Mouse (Mus musculus) brain, embryonic 18.5 days (tissue): ENCODE measurements around the gene Larp7.

Experiments used
- DNase-seq: peaks from one replicate; pipeline ENCODE4 v3.0.0-alpha.2; 2012; ENCODE audit warnings: low read depth, low spot score

Gene Larp7

DNA sequence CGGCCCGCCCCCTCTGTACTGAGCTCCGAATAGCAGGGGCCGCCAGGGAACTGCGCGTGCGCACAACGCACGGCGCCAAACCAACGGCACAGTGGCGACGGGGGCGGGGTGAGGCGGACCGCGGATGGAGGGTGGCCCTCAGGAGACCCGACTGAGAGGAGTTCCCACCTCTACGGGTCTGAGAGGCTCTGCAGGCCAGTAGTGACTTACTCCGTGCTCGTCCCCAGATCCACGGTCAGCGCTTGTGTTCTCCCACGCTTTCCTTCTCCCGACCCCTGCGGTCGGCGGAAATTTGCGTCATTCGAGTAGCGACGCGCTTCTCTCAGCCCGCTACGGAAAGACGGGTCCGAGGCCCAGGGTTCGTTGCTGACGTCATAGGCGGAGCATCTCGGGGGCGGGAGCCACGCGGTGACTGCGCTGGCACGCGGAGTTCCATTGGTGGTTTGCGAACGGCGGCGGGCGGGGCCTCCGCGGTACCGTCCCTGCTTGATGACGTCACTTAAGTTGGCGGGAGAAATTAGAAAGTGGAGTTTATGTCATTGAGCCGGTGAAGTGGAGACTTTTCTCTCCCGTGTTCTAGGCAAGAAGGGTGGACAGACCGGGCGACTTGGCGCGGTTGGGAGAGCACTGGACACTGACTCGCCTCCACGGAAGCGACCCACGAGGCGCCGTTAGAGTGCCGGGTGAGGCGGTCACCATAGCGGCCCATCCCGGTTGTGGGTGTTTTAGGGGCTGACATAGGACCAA lies at the start of gene Larp7, which contains the start of gene Zgrf1:
Larp7 (minus strand) TSS at position 377 of the 747 bp plus-strand sequence.
Zgrf1 (plus strand) TSS at position 517 of the 747 bp plus-strand sequence.
- peak; percentile 97 for DNase-seq

DNA sequence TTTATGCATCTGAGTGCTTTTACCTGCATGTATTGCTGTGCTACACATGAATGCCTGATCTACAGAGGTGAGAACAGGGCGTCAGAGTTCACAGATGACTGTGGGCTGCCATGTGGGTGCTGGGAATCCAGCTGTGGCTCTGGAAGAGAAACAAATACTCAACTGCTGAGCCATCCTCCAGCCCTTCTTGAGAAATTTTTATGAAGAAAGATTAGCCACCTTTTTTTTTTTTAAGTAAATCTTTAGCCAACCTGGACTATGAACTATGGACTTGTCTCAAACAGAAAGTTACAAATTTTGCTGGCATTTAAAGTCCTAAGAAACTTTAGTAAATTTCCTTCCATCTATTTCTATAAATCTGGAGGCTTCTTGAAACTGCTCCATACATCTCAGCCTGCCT lies 44.0 kb upstream of the Larp7 start:
- no peak for DNase-seq

DNA sequence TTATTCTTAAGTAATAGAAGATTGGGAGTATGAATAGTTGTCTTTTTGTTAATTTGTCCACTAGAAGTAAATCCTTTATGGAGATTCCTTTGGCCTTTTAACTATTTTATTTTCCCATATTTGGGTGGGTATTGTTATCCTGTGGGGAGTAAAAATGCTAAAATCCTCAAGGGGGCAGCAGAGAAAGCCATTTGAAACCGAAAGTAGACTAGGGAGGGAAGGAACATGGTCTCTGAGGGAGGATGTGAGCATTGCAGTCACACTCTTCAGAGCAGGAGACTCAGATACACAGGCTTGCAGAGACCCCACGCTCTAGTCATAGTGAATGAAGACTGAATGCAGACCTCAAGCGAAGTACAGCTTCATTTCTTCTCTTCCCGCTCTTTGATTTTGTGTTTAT lies 19.4 kb upstream of the Larp7 start:
- peak; percentile 30 for DNase-seq

DNA sequence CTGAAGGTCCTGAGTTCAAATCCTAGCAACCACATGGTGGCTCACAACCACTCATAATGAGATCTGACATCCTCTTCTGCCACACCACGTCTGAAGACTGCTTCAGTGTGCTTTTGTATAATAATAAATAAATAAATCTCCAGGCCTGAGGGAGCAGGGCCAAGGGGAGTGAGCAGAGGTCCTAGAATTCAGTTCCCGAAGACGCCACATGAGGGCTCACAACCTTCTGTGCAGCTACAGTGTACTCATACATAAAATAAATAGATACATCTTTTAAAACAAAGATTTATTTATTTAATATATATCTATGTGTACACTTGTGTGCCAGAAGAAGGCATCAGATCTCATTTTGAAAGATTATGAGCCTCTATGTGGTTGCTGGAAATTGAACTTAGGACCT lies 12.0 kb upstream of the Larp7 start:
- DNase-seq, result no peak

DNA sequence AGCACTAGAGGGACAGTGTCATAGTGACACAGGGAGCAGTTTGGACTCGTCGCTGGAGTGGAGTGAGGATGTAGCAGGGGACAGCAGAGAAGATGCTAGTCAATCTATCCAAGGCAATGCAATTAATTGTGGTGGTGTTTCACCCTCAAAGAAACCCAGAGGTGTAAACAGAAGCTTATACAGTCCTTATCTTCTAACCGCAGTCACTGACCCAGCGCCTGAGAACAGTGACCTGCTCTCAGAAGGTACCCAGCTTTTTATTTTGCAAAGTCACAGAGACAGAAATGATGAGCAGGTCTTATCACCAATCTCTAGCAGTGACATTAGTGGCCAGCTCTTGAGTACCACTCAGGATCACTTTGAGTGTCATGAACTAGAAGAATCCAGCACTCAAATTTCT lies 9.8 kb upstream of the Larp7 start:
- no peak for DNase-seq

DNA sequence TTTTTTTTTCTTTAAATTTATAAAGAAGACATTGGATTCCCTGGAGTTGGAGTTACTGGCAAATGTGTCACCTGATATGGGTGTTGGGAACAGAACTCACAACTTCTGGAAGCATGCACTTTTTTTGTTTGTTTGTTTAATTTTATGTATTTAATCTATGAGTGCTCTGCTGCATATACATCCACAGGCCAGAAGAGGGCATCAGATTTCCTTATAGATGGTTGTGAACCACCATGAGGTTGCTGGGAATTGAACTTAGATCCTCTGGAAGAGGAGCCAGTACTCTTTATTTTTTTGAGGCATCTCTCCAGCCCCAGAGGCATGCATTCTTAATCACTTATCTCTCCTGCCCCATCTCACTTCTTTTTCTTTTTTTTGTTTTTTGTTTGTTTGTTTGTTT lies 5.1 kb upstream of the Larp7 start:
- DNase-seq, result no peak

DNA sequence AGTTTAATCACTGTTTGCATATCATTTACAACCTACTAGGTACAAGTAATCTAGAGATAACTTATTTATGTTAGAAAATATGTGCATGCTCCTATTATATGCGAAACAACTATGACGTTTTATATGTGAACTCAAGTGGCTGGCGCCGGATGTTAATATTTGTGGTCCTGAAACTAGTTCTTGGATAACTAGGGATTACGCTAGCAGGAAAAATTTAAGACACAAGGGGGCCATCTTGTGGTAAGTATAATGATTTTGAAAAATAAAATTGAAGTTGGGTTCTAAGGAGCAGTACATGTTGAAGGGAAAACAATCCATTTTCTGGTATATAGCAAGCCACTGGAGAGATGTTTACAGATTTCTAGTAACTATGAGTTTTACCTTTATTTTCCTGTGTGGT lies 1.6 kb upstream of the Larp7 start:
- no peak for DNase-seq

DNA sequence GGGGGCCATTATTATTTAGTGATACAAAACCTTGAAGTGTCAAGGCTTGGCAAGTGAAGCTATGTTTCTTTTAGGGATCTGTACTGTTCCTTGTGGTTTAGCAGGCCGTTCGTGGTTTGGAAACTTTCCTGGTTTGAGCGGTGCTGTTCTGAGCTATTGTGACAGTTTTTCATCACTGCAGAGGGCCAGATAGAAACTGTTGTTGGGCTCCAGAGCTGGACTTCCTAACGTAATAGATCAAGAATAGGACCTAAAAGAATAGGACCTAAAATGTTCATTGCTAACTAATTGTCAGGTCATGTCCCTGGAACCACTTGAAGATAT lies 533 bp upstream of the Larp7 start:
- no peak for DNase-seq

DNA sequence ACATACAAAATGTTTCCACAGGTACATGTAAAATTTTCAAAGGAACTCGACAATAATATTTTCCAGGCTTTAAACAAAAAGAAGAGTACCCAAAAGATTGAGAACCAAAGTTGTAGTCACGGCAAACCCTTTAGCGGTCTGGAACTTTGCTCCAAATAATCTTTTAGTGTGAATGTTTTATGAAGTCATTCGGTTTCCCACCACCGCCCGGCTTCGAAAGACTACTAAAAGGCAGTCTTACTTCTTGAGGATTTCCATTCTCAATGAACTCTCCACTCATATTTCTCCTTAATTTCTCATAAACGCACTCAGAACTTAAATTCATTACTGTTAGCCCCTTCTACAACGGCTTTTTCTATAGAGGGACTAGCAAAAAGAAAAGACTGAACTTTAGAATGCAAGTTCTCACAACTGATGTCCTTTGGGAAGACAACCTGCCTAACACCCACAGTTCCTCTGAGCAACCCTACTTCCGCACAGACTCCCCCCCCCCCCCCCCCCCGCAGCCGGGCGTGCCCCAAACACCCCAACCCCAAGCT lies 646 bp downstream of the Larp7 start:
- DNase-seq, result no peak

DNA sequence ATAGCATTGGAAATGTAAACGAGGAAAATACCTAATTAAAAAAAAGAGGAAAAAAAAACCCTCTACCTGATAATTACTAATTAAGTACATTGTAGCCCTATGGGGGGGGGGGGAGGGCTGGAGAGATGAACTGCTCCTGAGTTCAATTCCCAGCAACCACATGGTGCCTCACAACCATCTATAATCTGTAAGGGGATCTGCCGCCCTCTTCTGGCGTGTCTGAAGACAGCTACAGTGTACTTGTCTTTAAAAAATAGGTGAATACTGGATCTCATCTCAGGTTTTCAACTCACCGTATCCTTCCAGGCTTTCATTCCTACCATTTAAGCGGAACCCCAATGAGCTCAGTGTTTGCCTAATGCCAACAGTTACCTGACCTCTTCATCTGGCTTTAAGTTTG lies 5.3 kb downstream of the Larp7 start:
- DNase-seq, result no peak

DNA sequence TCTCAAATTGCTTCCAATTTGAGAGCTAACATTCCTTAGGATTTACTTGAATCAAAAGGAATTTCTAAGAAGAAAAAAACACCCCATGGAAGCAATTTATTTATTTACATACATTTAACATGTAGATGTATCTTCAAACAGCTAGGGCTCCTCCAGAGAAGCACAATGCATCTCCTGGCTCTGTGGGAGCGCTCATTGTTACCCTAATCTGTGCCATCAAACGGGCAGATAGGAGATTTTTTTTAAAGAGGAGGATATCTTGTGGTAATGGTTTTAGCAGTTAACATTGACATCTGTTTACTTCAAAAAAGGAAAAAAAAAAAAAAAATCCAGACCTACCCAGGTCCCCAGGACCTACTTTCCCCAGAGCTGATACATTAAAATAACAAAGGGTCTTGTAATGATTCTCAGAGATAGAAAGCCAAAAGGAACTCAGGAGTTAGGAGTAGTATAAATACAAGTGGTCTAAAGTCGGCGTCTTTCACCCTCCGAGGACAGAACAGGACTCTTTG lies 8.5 kb downstream of the Larp7 start:
- no peak for DNase-seq

DNA sequence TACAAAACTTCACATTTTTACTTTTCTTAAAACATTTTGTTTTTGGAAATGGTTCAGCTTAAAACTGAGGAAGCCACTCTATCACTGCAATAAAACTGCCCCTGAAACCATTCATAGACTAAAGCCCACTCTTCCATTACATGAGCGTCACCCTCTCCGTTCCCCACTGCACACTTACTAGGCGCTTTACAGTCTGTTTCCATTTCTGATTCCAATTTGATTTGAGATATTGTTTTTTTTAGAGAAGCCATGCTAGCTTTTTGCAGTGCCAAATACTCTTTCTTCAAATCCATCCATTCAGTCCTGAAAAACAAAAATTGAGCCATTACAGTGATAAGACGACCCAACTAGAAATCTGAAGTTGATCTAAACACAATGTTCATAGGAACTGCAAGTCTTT lies 9.2 kb downstream of the Larp7 start:
- DNase-seq, result no peak

DNA sequence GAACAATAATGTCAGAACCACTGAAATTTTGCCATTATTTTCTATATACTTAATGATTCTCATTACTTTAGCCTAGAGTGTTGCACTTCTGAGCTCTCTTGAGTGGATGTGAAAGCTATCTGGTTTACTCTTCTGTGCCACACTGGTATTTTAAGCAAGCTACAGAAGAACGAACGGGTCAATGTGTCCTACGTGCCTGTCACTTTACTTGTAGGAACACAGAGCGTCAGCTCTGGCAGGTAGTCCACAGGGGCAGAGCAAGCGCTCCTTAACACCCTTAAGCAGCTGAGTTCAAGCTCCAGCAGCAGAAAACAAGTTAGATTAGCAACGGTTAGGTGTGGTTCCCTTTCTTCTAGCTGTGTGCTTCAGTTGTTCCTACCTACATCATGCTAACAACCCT lies 14.0 kb downstream of the Larp7 start:
- DNase-seq, result no peak

DNA sequence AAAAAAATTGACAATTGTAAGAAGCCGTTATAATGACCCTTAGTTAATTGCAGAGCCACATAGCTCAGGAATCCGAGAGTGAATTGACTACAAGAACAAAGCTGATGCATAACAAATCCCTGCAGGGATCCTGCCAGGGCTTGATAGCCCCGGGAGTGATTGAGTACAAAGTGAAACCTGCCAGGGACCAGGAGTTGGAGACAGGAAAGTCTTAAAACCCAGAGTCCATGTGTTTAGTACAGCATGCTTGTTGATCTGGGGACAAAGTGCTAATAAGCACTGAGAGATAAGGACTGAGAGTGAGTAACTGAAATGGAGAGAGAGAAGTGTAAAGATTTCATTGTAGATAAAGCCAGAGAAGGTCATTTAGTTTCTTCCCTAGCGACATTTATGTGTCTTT lies 22.9 kb downstream of the Larp7 start:
- DNase-seq, result no peak

DNA sequence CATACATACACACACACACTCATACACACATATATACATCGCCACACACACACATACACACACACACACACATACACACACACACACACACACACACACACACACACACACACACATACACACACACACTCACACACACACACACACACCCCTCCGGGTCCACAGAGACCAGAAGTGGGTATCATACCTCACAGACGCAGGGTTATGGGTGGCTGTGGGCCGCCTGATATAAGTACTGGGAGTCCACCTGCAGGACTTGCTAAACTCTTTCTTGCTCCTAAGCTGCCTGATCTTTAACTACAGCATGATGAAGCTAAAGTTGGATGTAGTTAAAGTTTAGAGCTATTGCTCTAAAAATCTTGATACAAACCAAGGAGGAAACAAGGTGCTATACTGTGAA lies 23.3 kb downstream of the Larp7 start:
- no peak for DNase-seq

DNA sequence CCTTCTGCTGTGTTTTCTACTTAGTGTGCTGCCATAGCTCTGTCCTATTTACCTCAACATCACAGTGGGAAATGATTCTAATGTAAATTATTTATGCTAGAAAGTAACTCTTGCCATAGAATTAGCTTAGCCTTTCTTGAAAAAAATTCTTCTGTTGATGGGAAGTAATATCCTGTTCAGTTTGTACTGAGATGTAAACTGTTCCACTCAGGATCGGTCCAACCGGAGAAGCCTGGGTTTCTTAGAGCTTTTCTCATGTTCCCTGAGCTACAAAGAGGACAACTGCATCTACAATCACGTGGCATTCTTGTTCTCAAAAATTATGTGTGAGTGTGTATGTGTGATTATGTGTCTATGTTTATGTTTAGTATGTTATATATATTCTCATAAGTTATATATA lies 23.9 kb downstream of the Larp7 start:
- DNase-seq, result no peak

DNA sequence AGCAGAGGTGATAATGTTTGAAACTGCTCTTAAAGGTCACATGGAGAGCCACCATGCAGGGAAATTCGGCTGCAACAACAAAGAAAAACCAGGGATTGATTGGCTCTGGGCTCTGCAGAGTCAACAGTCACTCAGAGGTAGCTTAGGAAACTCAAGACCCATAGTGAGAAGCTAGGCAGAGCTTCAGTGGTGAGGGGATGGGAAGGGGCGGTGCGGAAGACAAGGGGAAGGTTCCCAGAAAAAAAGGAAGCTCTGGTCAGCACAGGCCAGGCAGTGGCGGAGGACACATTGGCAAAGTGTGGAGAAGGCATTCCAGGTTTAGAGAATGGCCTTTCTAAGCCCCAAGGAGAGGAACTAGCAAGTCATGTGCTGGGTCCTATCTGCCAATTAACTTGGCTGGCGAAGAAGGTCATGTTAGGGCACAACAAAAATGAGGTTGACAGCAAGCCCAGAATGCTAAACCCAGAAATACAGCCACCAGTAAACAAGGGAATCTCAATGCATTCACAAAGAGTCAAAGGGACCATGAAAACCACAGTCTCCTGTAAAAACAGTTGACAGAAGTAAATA lies 25.6 kb downstream of the Larp7 start:
- no peak for DNase-seq

DNA sequence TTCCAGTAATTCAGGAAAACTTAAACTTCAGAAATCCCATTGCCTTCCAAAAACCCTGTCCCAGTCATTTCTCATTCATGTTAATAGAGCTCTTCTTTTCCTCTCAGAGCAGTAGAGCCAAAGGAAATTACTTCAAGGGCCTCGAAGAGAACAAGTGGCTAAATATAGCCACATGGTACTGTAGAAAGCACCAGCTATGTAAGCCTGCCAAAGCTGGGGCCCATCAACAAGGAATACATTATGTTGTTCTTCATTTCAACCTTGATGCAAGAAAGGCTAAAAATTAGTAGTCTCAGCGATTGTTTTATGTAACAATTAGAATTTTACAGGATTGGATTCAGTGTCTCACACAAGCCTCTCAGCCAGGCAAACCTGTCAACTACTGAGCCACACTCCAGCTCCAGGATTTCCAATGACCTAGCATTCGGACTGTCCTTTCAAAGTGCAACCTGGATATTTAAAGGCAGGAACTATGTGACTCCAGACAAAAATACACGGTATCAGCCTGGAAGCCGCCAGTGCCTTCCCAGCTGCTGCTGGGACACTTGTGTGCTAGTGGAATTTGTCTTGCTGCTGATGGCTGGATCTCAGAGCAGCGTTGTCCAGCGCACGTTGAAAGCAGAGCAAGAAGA lies 27.8 kb downstream of the Larp7 start:
- DNase-seq, result no peak

DNA sequence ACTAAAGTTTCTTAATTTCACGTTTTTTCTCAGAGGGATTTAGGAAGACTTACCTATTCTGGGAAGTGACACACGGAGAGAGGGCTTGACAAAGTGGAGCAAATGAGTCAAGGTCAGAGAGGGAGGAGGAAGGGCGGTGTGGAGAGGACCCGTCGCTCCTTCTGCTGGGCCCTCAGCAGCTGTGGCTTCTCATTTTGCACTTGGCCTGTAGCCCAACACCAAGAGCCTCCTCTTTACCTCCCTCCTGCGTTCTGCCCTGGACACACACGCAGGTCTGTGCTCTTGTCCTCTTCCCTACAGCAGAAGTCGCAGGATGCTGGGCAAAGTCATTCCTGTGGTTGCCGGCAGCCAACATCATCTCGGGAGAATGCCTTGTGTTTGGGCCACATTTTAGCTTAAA lies 32.0 kb downstream of the Larp7 start:
- no peak for DNase-seq

DNA sequence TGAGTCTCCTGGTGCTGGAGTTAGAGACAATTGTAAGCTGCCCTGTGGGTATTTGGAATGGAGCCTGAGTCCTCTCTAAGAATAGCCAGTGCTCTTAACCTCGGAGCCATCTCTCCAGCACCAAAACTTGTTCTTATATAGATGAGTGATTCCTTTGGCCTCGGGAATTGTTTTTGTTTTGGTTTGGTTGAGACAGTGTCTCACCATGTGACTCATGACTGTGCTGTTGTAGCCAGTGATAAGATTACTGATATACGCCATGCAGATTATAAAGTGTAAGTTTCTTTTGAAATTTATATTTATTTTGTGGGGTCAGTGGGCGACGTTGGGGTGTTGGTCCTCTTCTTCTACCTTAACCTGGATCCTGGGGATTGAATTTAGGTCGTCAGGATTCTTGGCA lies 32.8 kb downstream of the Larp7 start:
- no peak for DNase-seq

DNA sequence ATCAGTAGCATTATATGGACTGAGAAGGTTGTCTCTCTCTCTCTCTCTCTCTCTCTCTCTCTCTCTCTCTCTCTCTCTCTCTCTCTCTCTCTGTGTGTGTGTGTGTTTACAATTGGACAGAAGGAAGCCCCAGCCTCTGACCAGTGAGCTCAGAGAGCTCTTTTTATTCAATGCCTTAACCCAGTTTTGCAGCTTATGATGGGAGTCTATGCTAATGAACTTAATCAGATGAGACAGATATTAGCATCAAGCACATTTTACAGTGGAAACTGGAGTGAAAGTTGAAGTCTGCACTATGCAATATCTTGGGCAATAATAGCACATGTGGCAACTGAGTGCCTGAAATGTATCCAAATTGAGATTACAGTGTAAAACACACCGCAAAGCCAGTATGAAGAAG lies 37.9 kb downstream of the Larp7 start:
- DNase-seq, result no peak

DNA sequence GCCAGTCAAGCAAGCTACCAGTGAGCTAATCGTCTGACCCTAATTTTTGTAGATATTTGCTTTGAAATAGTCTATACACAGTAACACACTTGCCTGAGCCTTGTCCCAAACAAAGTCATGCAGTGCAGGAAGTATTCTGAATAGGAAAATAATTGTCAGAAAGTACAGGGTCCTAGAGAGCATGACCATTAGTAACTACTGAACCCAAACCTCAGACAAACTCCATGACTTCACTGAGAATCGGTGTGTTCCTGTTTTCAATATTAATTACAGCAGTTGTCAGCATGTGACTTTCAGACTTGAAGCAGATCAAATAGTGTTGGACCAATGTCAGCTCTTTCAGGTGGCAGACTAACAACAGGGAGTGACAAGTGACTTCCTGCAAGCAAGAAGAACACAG lies 39.5 kb downstream of the Larp7 start:
- no peak for DNase-seq

DNA sequence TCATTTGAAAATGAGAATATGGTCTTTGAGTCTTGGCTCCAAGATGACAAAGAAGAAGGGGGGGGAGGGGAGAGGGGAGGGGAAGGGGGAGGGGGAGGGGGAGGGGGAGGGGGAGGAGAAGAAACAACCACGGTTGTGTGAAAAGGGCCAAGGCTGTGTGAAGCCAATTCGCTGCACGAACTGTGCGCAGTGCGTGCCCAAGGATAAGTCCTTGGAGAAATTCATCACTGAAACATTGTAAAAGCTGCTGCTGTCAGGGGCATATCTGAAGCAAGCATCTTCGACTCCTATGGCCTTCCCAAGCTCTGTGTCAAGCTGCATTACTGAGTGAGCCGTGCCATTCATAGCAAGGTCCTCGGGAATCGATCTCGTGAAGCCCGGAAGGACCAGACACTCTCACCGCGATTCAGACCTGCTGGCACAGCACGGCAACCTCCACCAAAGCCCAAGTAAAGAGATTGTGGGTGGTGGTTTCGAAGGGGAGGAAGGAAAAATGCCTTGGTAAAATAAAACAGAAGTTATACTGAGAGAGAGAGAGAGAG lies 40.3 kb downstream of the Larp7 start:
- no peak for DNase-seq
